Mouse (Mus musculus): ENCODE measurements at regions not wholly inside any gene's neighbourhood (a gene's known extent, or its start where the extent isn't known, plus 50 kb on each side); places are given as distances from the start of the nearest gene placed in this dataset.

- TF ChIP-seq POLR2A (IDR thresholded peaks at IDR 0.05; ENCODE audit: low read depth, low read length): no peak
- no peak for TF ChIP-seq CTCF (conservative IDR thresholded peaks at IDR 0.05; ENCODE audit: insufficient read depth, insufficient read length, low read depth, low read length)
Measured at GRCm38 (mm10) chr2:114775532-114775931, 120.8 kb upstream of the Dph6 start.

GRCm38 (mm10) chr2:114776176-114776575, 121.4 kb upstream of the Dph6 start:
- peak; percentile 67 for DNase-seq
- WGBS: 10% methylated on average over 2 of the region's 2 CpGs
- Histone ChIP-seq H3K27ac (ENCODE audit: insufficient read depth, low read depth, low read length) (no peak overlapping the region), H3K4me1 (ENCODE audit: control insufficient read depth, insufficient read depth, low read length) (peaks cover 4% of the 10 kb centered on the region; the same call in 1 of the 2 replicates), H3K27me3 (replicated peaks; ENCODE audit: control insufficient read depth, insufficient read depth, low read length) (no peaks in the 10 kb centered on the region), H3K4me3 (ENCODE audit: insufficient read depth, low read depth, low read length) (no peak overlapping the region), H3K36me3 (ENCODE audit: control insufficient read depth, insufficient read depth, low read length) (no peaks in the 10 kb centered on the region)
- TF ChIP-seq POLR2A (IDR thresholded peaks at IDR 0.05; ENCODE audit: low read depth, low read length) (no peak), CTCF (conservative IDR thresholded peaks at IDR 0.05; ENCODE audit: insufficient read depth, insufficient read length, low read depth, low read length) (no peak)

More at GRCm38 (mm10) chr2:114775532-114775931, 120.8 kb upstream of the Dph6 start:
- no peak overlapping the region for H3K4me3 ChIP-seq (ENCODE audit: insufficient read depth, low read depth, low read length)
- H3K27me3 ChIP-seq (replicated peaks; ENCODE audit: control insufficient read depth, insufficient read depth, low read length): no peaks in the 10 kb centered on the region
- peaks cover 4% of the 10 kb centered on the region; the same call in 1 of the 2 replicates for H3K4me1 ChIP-seq (ENCODE audit: control insufficient read depth, insufficient read depth, low read length)
- 9% methylated on average over 2 of the region's 2 CpGs for WGBS
- peak overlapping the region; percentile 59 for H3K27ac ChIP-seq (ENCODE audit: insufficient read depth, low read depth, low read length)
- H3K36me3 ChIP-seq (ENCODE audit: control insufficient read depth, insufficient read depth, low read length): no peaks in the 10 kb centered on the region
- peak; percentile 68 for DNase-seq

GRCm38 (mm10) chr2:114782450-114782849, 127.7 kb upstream of the Dph6 start:
- no peak overlapping the region for H3K4me3 ChIP-seq (ENCODE audit: insufficient read depth, low read depth, low read length)
- peak overlapping the region; percentile 93 for H3K27ac ChIP-seq (ENCODE audit: insufficient read depth, low read depth, low read length)
- WGBS: 80% methylated on average over 6 of the region's 6 CpGs
- no peaks in the 10 kb centered on the region for H3K27me3 ChIP-seq (replicated peaks; ENCODE audit: control insufficient read depth, insufficient read depth, low read length)
- no peaks in the 10 kb centered on the region for H3K36me3 ChIP-seq (ENCODE audit: control insufficient read depth, insufficient read depth, low read length)
- TF ChIP-seq POLR2A (IDR thresholded peaks at IDR 0.05; ENCODE audit: low read depth, low read length): no peak
- TF ChIP-seq CTCF (conservative IDR thresholded peaks at IDR 0.05; ENCODE audit: insufficient read depth, insufficient read length, low read depth, low read length): no peak
- no peaks in the 10 kb centered on the region for H3K4me1 ChIP-seq (ENCODE audit: control insufficient read depth, insufficient read depth, low read length)
- peak; percentile 69 for DNase-seq

GRCm38 (mm10) chr2:114784191-114784590, 129.4 kb upstream of the Dph6 start:
- H3K4me1 ChIP-seq (ENCODE audit: control insufficient read depth, insufficient read depth, low read length): no peaks in the 10 kb centered on the region
- H3K36me3 ChIP-seq (ENCODE audit: control insufficient read depth, insufficient read depth, low read length): no peaks in the 10 kb centered on the region
- H3K4me3 ChIP-seq (ENCODE audit: insufficient read depth, low read depth, low read length): no peak overlapping the region
- TF ChIP-seq POLR2A (IDR thresholded peaks at IDR 0.05; ENCODE audit: low read depth, low read length) (no peak), CTCF (conservative IDR thresholded peaks at IDR 0.05; ENCODE audit: insufficient read depth, insufficient read length, low read depth, low read length) (no peak)
- H3K27ac ChIP-seq (ENCODE audit: insufficient read depth, low read depth, low read length): peak overlapping the region; percentile 46; the same call in 1 of the 2 replicates
- DNase-seq: no peak
- H3K27me3 ChIP-seq (replicated peaks; ENCODE audit: control insufficient read depth, insufficient read depth, low read length): no peaks in the 10 kb centered on the region

GRCm38 (mm10) chr2:114788251-114788650, 133.5 kb upstream of the Dph6 start:
- Histone ChIP-seq H3K36me3 (ENCODE audit: control insufficient read depth, insufficient read depth, low read length) (no peaks in the 10 kb centered on the region), H3K4me1 (ENCODE audit: control insufficient read depth, insufficient read depth, low read length) (no peaks in the 10 kb centered on the region), H3K4me3 (ENCODE audit: insufficient read depth, low read depth, low read length) (no peak overlapping the region), H3K27ac (ENCODE audit: insufficient read depth, low read depth, low read length) (no peak overlapping the region), H3K27me3 (replicated peaks; ENCODE audit: control insufficient read depth, insufficient read depth, low read length) (no peaks in the 10 kb centered on the region)
- DNase-seq: no peak
- TF ChIP-seq POLR2A (IDR thresholded peaks at IDR 0.05; ENCODE audit: low read depth, low read length) (no peak), CTCF (conservative IDR thresholded peaks at IDR 0.05; ENCODE audit: insufficient read depth, insufficient read length, low read depth, low read length) (no peak)
- 95% methylated on average over 3 of the region's 3 CpGs for WGBS

- H3K27me3 ChIP-seq (replicated peaks; ENCODE audit: control insufficient read depth, insufficient read depth, low read length): no peaks in the 10 kb centered on the region
- H3K4me3 ChIP-seq (ENCODE audit: insufficient read depth, low read depth, low read length): no peak overlapping the region
- H3K36me3 ChIP-seq (ENCODE audit: control insufficient read depth, insufficient read depth, low read length): no peaks in the 10 kb centered on the region
- H3K4me1 ChIP-seq (ENCODE audit: control insufficient read depth, insufficient read depth, low read length): no peaks in the 10 kb centered on the region
- TF ChIP-seq CTCF (conservative IDR thresholded peaks at IDR 0.05; ENCODE audit: insufficient read depth, insufficient read length, low read depth, low read length) (no peak), POLR2A (IDR thresholded peaks at IDR 0.05; ENCODE audit: low read depth, low read length) (no peak)
- no peak overlapping the region for H3K27ac ChIP-seq (ENCODE audit: insufficient read depth, low read depth, low read length)
- no peak for DNase-seq
- WGBS: 95% methylated on average over 6 of the region's 6 CpGs
Measured at GRCm38 (mm10) chr2:114796630-114797290, 142.0 kb upstream of the Dph6 start.

- Histone ChIP-seq H3K4me1 (ENCODE audit: control insufficient read depth, insufficient read depth, low read length) (no peaks in the 10 kb centered on the region), H3K36me3 (ENCODE audit: control insufficient read depth, insufficient read depth, low read length) (no peaks in the 10 kb centered on the region), H3K27ac (ENCODE audit: insufficient read depth, low read depth, low read length) (no peak overlapping the region), H3K4me3 (ENCODE audit: insufficient read depth, low read depth, low read length) (no peak overlapping the region), H3K27me3 (replicated peaks; ENCODE audit: control insufficient read depth, insufficient read depth, low read length) (no peaks in the 10 kb centered on the region)
- WGBS: 24% methylated on average over 1 of the region's 1 CpGs
- no peak for TF ChIP-seq CTCF (conservative IDR thresholded peaks at IDR 0.05; ENCODE audit: insufficient read depth, insufficient read length, low read depth, low read length)
- TF ChIP-seq POLR2A (IDR thresholded peaks at IDR 0.05; ENCODE audit: low read depth, low read length): no peak
- DNase-seq: no peak
Measured at GRCm38 (mm10) chr2:114797291-114797650, 142.5 kb upstream of the Dph6 start.
